Mouse (Mus musculus) frontal cortex, postnatal 36 days (tissue): ENCODE data around the gene Gm48552.
A peak's percentile ranks its signal among the peaks of the same experiment; 100 is the strongest.

Source experiments
- DNase-seq, 2 experiments: peaks; one replicate each; pipeline ENCODE4 v3.0.0; 2022; ENCODE audit warnings: low spot score in 2 of 2

Gm48552 gene

GRCm38 (mm10) chr10:81388505-81389055 is at the start of gene Gm48552:
Gm48552 (plus strand) TSS chr10:81389005.
- DNase-seq, result no peak

- DNase-seq, result no peak
Observed at GRCm38 (mm10) chr10:81340551-81341332, 48.1 kb upstream of the Gm48552 start.

GRCm38 (mm10) chr10:81341333-81341949 is 47.4 kb upstream of the Gm48552 start:
- no peak for DNase-seq

- no peak for DNase-seq
Observed at GRCm38 (mm10) chr10:81342686-81343505, 45.9 kb upstream of the Gm48552 start, which contains the start of gene Gipc3. Gipc3 (minus strand) TSS chr10:81343266.

- no peak for DNase-seq
Observed at GRCm38 (mm10) chr10:81344421-81345161, 44.2 kb upstream of the Gm48552 start.

GRCm38 (mm10) chr10:81345162-81345534 is 43.7 kb upstream of the Gm48552 start:
- DNase-seq, result no peak

- DNase-seq, result peak in 1 of 2 experiments; percentile 70
Observed at GRCm38 (mm10) chr10:81346453-81347067, 42.2 kb upstream of the Gm48552 start.

- DNase-seq, result no peak
Observed at GRCm38 (mm10) chr10:81349146-81349545, 39.7 kb upstream of the Gm48552 start.

- DNase-seq, result no peak
Observed at GRCm38 (mm10) chr10:81349961-81350350, 38.8 kb upstream of the Gm48552 start.

GRCm38 (mm10) chr10:81350351-81351063 is 38.3 kb upstream of the Gm48552 start, which contains the start of gene Hmg20b:
Hmg20b (minus strand) TSS chr10:81350480.
- peak; percentile 100 for DNase-seq

GRCm38 (mm10) chr10:81351678-81352291 is 37.0 kb upstream of the Gm48552 start:
- no peak for DNase-seq

- no peak for DNase-seq
Observed at GRCm38 (mm10) chr10:81354738-81355477, 33.9 kb upstream of the Gm48552 start.

GRCm38 (mm10) chr10:81355533-81355932 is 33.3 kb upstream of the Gm48552 start:
- no peak for DNase-seq

GRCm38 (mm10) chr10:81356352-81356990 is 32.3 kb upstream of the Gm48552 start:
- DNase-seq, result no peak

- peak; percentile 87 to 92 for DNase-seq
Observed at GRCm38 (mm10) chr10:81356991-81357844, 31.6 kb upstream of the Gm48552 start, which contains the start of gene Mfsd12. Mfsd12 (plus strand) TSS chr10:81357491.

- no peak for DNase-seq
Observed at GRCm38 (mm10) chr10:81358209-81358608, 30.6 kb upstream of the Gm48552 start.

GRCm38 (mm10) chr10:81358841-81359240 is 30.0 kb upstream of the Gm48552 start:
- no peak for DNase-seq
